Mouse (Mus musculus) stomach, postnatal 0 days (tissue): ENCODE results near the gene Chst3.

ENCODE experiments used
- CTCF ChIP-seq: IDR thresholded peaks from 2 replicates; pipeline ENCODE4 v1.5.1; 2016; ENCODE audit warnings: antibody characterized with exemption, low read depth, mild to moderate bottlenecking, moderate library complexity
- EP300 ChIP-seq: optimal IDR thresholded peaks from 2 replicates; pipeline ENCODE3; 2016; ENCODE audit warnings: antibody characterized with exemption

DNA sequence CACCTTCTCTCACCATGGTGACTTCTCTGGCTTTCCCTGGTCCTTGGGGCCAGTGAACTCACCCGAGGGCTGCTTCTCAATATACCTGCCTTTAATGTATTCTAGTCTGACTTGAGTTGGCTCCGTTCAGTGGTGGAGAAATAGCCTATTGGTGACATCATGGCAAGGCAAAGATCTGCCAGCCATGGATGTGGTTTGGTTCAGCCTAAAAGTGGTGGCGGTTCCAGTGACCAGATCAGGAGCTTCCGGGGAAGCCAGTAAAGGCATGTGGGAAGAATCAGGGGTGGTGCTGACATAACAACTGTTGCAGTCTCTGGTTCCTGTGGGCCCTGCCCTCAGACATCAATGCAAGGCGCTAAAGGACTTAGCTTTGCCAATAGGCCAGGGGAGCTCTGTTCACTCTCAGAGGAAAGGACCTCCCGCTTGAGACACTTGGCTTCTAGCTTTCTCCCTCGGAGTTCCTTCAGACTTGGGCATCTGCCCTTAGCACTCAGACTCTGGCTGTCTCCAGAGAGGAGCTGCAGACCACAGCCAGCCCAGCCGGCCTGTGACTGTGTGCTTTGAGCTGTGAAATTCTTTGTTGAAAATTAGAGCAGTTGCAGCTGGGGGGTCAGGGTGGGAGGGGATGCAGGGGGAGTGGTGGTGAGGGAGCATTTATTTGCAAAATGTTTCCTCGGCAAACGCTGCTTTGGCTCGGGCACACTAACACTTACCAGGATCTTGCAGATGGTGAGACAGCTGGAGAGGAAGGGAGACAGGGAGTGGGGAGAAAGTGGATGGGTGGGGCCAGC is 6.3 kb downstream of the Chst3 start:
- TF ChIP-seq CTCF (no peak), EP300 (no peak)
